ENCODE assay signal across 8 mouse cellular contexts in genomic region chr5:100501267-100501666, GRCm38 (mm10). TPM values are rescaled to one million over a fixed set of nuclear protein-coding genes. Genes with fewer than 3 reads are reported as not detected.
A peak's percentile ranks its signal among the peaks of the same experiment; 100 is the strongest.
DNase-seq lines count a peak whose midpoint lies in the region; ATAC-seq and TF ChIP-seq lines count a peak whose summit lies in the region.

No protein-coding gene starts in this region.

- peaks cover 23% of the 10 kb centered on the region for H3K4me1 ChIP-seq in heart, embryonic 15.5 days (replicated peaks)
- H3K4me1 ChIP-seq in MEL (ENCODE audit: control insufficient read depth in 1 of 2, insufficient read depth in 2 of 2, low read length in 2 of 2): peaks cover 4 to 8% of the 10 kb centered on the region in 2 experiments; a peak in 3 of 4 replicates
- peaks cover 26% of the 10 kb centered on the region for H3K4me1 ChIP-seq in midbrain, embryonic 13.5 days (replicated peaks)

- H3K36me3 ChIP-seq in heart, embryonic 15.5 days: no peaks in the 10 kb centered on the region
- H3K36me3 ChIP-seq in MEL (ENCODE audit: control insufficient read depth in 1 of 2, insufficient read depth in 2 of 2, low read length in 2 of 2): peaks cover 0 to 21% of the 10 kb centered on the region in 2 experiments; a peak in 2 of 4 replicates
- H3K36me3 ChIP-seq in midbrain, embryonic 13.5 days: no peaks in the 10 kb centered on the region

- no peak for TF ChIP-seq RAD21 in MEL (IDR thresholded peaks at IDR 0.05; ENCODE audit: low read depth, low read length)

- no peak for TF ChIP-seq CTCF in MEL (IDR thresholded peaks at IDR 0.05 in 2 of 3, conservative IDR thresholded peaks at IDR 0.05 in 1 of 3; ENCODE audit: control insufficient read depth in 1 of 3, insufficient read depth in 1 of 3, low read depth in 2 of 3, low read length in 3 of 3, poor library complexity in 1 of 3, severe bottlenecking in 1 of 3)

- H3K27ac ChIP-seq in heart, embryonic 15.5 days: peak overlapping the region; percentile 75; the same call in 1 of the 2 replicates
- H3K27ac ChIP-seq in MEL (ENCODE audit: control insufficient read depth, low read depth, low read length): peak overlapping the region; percentile 57
- peak overlapping the region; percentile 80; the same call in 1 of the 2 replicates for H3K27ac ChIP-seq in midbrain, embryonic 13.5 days

- H3K4me3 ChIP-seq in heart, embryonic 15.5 days: peak overlapping the region; percentile 72; the same call in 1 of the 2 replicates
- peak overlapping the region in 1 of 2 experiments; percentile 57; a peak in 1 of 4 replicates for H3K4me3 ChIP-seq in MEL (ENCODE audit: control insufficient read depth in 1 of 2, insufficient read depth in 1 of 2, low read depth in 2 of 2, low read length in 2 of 2)
- no peak overlapping the region for H3K4me3 ChIP-seq in midbrain, embryonic 13.5 days (replicated peaks)

- 67% methylated on average over 4 of the region's 4 CpGs for WGBS in heart, embryonic 15.5 days
- 90% methylated on average over 4 of the region's 4 CpGs for WGBS in midbrain, embryonic 13.5 days

- TF ChIP-seq EP300 in MEL (IDR thresholded peaks at IDR 0.05; ENCODE audit: low read depth in 1 of 2, low read length in 2 of 2): peak; percentile 64 to 73; a peak in 3 of 4 replicates

- peaks cover 27% of the 10 kb centered on the region for H3K79me2 ChIP-seq in MEL (ENCODE audit: control insufficient read depth, insufficient read depth, low read length, poor library complexity)

- H3K27me3 ChIP-seq in heart, embryonic 15.5 days: no peaks in the 10 kb centered on the region
- no peaks in the 10 kb centered on the region for H3K27me3 ChIP-seq in MEL (ENCODE audit: control insufficient read depth in 1 of 2, insufficient read depth in 2 of 2, low read length in 2 of 2)
- no peaks in the 10 kb centered on the region for H3K27me3 ChIP-seq in midbrain, embryonic 13.5 days

- H3K4me2 ChIP-seq in heart, embryonic 15.5 days: no peak overlapping the region
- H3K4me2 ChIP-seq in midbrain, embryonic 13.5 days (replicated peaks): peak overlapping the region; percentile 94; the same call in 1 of the 2 replicates

- H3K9me3 ChIP-seq in heart, embryonic 15.5 days (replicated peaks): no peaks in the 10 kb centered on the region
- no peaks in the 10 kb centered on the region for H3K9me3 ChIP-seq in MEL (replicated peaks; ENCODE audit: insufficient read depth, low read length)
- no peaks in the 10 kb centered on the region for H3K9me3 ChIP-seq in midbrain, embryonic 13.5 days

- no peak overlapping the region for H3K9ac ChIP-seq in heart, embryonic 15.5 days
- peak overlapping the region; percentile 63 for H3K9ac ChIP-seq in MEL (ENCODE audit: control insufficient read depth, low read depth, low read length, poor library complexity, severe bottlenecking)
- H3K9ac ChIP-seq in midbrain, embryonic 13.5 days (replicated peaks): no peak overlapping the region

- no peak for ATAC-seq in heart, embryonic 15.5 days (replicated peaks; ENCODE audit: insufficient number of reproducible peaks, insufficient read depth, low FRiP score, low read depth)
- ATAC-seq in midbrain, embryonic 13.5 days: no peak

- TF ChIP-seq POLR2A in MEL (IDR thresholded peaks at IDR 0.05; ENCODE audit: control insufficient read depth in 1 of 2, insufficient read depth in 1 of 2, low read depth in 1 of 2, low read length in 2 of 2, poor library complexity in 1 of 2): no peak

- DNase-seq in heart, adult 9 months (ENCODE audit: low spot score in 2 of 2): no peak
- peak; percentile 66 for DNase-seq in MEL (ENCODE audit: low read depth, low spot score)
- DNase-seq in induced T-regulatory cell, adult 2 months (ENCODE audit: low read depth): peak; percentile 86
- no peak for DNase-seq in layer of hippocampus, adult 11-12 months (ENCODE audit: low spot score)
- no peak for DNase-seq in urinary bladder, postnatal 36 days (ENCODE audit: low spot score in 2 of 2)
- no peak for DNase-seq in ovary, postnatal 14 days (ENCODE audit: low spot score)

TF ChIP-seq in MEL, 35 proteins besides CTCF, POLR2A, EP300 and RAD21:
- TF ChIP-seq MEF2A (IDR thresholded peaks at IDR 0.05; ENCODE audit: extremely low read depth, insufficient replicate concordance, low read depth, low read length, poor library complexity, severe bottlenecking) (no peak), ELF1 (IDR thresholded peaks at IDR 0.05; ENCODE audit: low read depth, low read length) (peak; percentile 57; the same call in 1 of the 2 replicates), ETS1 (IDR thresholded peaks at IDR 0.05; ENCODE audit: low read depth, low read length) (peak; percentile 77), KAT2A (conservative IDR thresholded peaks at IDR 0.05; ENCODE audit: low read depth, low read length) (no peak), E2F4 (IDR thresholded peaks at IDR 0.05; ENCODE audit: borderline replicate concordance, low read depth, low read length) (no peak), GABPA (IDR thresholded peaks at IDR 0.05; ENCODE audit: low read depth, low read length) (peak; percentile 45; the same call in 1 of the 2 replicates), MXI1 (IDR thresholded peaks at IDR 0.05; ENCODE audit: low read depth, low read length) (no peak), TBP (IDR thresholded peaks at IDR 0.05; ENCODE audit: low read depth, low read length) (no peak), CHD1 (IDR thresholded peaks at IDR 0.05; ENCODE audit: low read depth, low read length) (no peak), MYB (IDR thresholded peaks at IDR 0.05; ENCODE audit: low read depth, low read length) (0 out of 2 replicates have a peak, but pooled peaks have one; percentile 9), GATA1 (IDR thresholded peaks at IDR 0.05; ENCODE audit: low read depth, low read length) (peak; percentile 83), TAL1 (IDR thresholded peaks at IDR 0.05; ENCODE audit: low read length) (no peak)

RNA-seq across cellular contexts. Expression of gene Lin54, which starts 0.8 kb away (rescaled TPM):
- polyA plus RNA-seq in heart, embryonic 15.5 days (2015; fragmentation: Nextera tagmentation; extraction: Ambion mirVana): 9.1 and 10.2 TPM in 2 replicates
- total RNA-seq in MEL (2012; rRNA removed): 14.1 and 14.4 TPM in 2 replicates
- polyA plus RNA-seq in MEL (2012; ENCODE audit: insufficient read depth in 1 of 2, insufficient read length in 2 of 2, low read depth in 1 of 2, low replicate concordance in 2 of 2, missing spikeins in 1 of 2): 10 to 100 TPM in 1 of 2 experiments, not detected in 1; 16.0 TPM
- 9.0 and 10.4 TPM in 2 replicates for polyA plus RNA-seq in midbrain, embryonic 13.5 days (2015; fragmentation: Nextera tagmentation; extraction: Ambion mirVana)

RNA-seq across cellular contexts. Expression of gene Cops4, which starts 16.8 kb away (rescaled TPM):
- 134 and 137 TPM in 2 replicates for polyA plus RNA-seq in heart, embryonic 15.5 days (2015; fragmentation: Nextera tagmentation; extraction: Ambion mirVana)
- total RNA-seq in MEL (2012; rRNA removed): 142 and 143 TPM in 2 replicates
- 100 to 1,000 TPM; 112 to 626 TPM for polyA plus RNA-seq in MEL (2012; ENCODE audit: insufficient read depth in 1 of 2, insufficient read length in 2 of 2, low read depth in 1 of 2, low replicate concordance in 2 of 2, missing spikeins in 1 of 2)
- 194 and 202 TPM in 2 replicates for polyA plus RNA-seq in midbrain, embryonic 13.5 days (2015; fragmentation: Nextera tagmentation; extraction: Ambion mirVana)

Comparison
In these comparisons a context has a peak if more than half of its experiments do, and no peak if none do; other contexts are left out.
1. DNase-seq: peak in MEL (single experiment) and induced T-regulatory cell, adult 2 months (single experiment); none in heart, adult 9 months (0 of 2), layer of hippocampus, adult 11-12 months (single experiment), urinary bladder, postnatal 36 days (0 of 2) and ovary, postnatal 14 days (single experiment).
2. Peak in every context shown above with its lines, with median percentiles within 50 percentile points of each other: H3K27ac ChIP-seq.